Mouse (Mus musculus): ENCODE data around the gene Sart3.

DNA sequence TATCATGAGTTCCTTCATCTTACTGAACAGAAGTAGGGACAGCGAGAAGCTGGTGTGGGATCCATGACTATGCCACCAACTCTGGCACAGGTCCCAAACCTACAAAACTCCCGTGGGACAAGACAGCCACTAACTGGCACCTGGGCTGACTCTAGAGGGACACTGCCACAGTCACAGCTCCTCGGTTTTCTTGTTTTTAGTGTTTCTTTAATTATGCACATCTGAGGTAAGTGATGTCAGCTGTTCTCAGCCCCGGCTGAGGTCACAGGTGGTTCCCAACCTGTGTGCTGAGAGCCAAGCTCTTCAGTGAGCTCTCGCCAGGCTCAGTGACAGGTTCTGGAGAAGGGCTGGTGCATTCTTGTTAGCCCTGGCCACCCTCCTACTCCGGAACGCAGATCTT lies 7.9 kb downstream of the Sart3 start:
- TF ChIP-seq ZNF384 (IDR thresholded peaks at IDR 0.05; ENCODE audit: low read depth, low read length), result no peak
- no peak for TF ChIP-seq HCFC1 (IDR thresholded peaks at IDR 0.05; ENCODE audit: borderline replicate concordance, insufficient read depth, low read length)
- TF ChIP-seq ZC3H11A (IDR thresholded peaks at IDR 0.05; ENCODE audit: borderline replicate concordance, low read depth, low read length), result no peak
- no peak for TF ChIP-seq CHD2 (IDR thresholded peaks at IDR 0.05; ENCODE audit: low read depth, low read length)

Data from ES-E14 (cell line).